Mouse (Mus musculus) ES-Bruce4 (cell line): ENCODE measurements around the gene Ddit4.

ENCODE experiments used
- CTCF ChIP-seq: IDR thresholded peaks from one replicate; pipeline ENCODE4 v1.8.1; 2011; ENCODE audit warnings: low read depth, low read length
- EP300 ChIP-seq: IDR thresholded peaks from 2 replicates; pipeline ENCODE4 v1.6.1; 2011; ENCODE audit warnings: low read depth, low read length; ENCODE audit not compliant: insufficient read depth
- POLR2A ChIP-seq: IDR thresholded peaks from one replicate; pipeline ENCODE4 v1.8.1; 2011; ENCODE audit warnings: low read length; ENCODE audit not compliant: insufficient read depth

DNA sequence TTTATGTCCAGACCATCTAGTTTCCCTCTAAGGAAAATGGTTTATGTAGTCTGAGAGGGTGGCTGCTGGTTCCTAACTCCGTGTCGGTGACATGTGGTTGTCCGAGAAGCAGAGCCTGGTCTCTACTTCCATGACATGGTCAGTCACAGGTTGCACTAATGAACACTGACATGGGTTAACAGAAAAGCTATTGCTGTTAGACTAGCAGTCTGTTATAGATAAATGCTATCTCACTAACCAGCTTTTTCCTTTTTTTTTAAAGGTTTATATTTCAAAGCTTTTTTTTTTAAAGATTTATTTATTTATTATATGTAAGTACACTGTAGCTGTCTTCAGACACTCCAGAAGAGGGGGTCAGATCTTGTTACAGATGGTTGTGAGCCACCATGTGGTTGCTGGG lies 47.4 kb upstream of the Ddit4 start:
- TF ChIP-seq POLR2A (no peak), EP300 (no peak), CTCF (no peak)
